Mouse (Mus musculus): ENCODE measurements around the gene Tmem107. TPM values are rescaled to one million over a fixed set of nuclear protein-coding genes. Genes with fewer than 3 reads are reported as not detected.
A peak's percentile ranks its signal among the peaks of the same experiment; 100 is the strongest.
"Not testable (repeated sequence)": the region's sequence is repeated elsewhere in the genome, so short reads cannot be mapped to it uniquely, and the experiment has no call there.

The Tmem107 gene
- total and polyA plus RNA-seq, 2 experiments from 2014 or later, result 28.6 to 135 TPM

DNA sequence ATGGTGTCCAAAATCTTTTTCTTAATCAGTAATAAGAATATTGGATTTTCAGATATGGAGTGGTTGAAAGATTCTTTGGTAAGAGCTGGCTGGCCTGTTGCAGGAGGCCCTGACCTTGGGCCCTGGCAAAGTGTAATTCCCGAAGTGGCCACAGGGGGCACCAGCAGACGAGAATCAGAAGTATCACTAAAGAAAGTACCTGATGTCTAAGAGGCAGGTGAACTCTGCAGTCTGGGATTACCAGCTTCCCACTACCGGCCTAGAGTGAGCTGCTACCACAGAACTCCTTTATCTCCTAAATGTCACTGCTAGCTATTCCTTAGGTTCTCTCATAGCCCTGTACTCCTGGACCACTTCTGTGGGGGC is 21.8 kb downstream of the Tmem107 start:
- Histone ChIP-seq H3K4me1 (ENCODE audit: insufficient read depth, low read length) (peaks cover 22% of the 10 kb centered on the region), H3K4me2 (ENCODE audit: low read depth, low read length) (no peak overlapping the region), H3K36me3 (ENCODE audit: insufficient read depth, low read length) (peaks cover 6% of the 10 kb centered on the region; the same call in 1 of the 2 replicates), H3K4me3 (ENCODE audit: low read length) (no peak overlapping the region), H3K27ac (peak overlapping the region; percentile 21; the same call in 1 of the 2 replicates), H3K9ac (replicated peaks; ENCODE audit: low read length) (no peak overlapping the region), H3K27me3 (ENCODE audit: insufficient read depth, low read length) (no peaks in the 10 kb centered on the region), H3K9me3 (ENCODE audit: low read length) (no peaks in the 10 kb centered on the region)
- peak; percentile 87 for TF ChIP-seq CTCF (IDR thresholded peaks at IDR 0.05; ENCODE audit: low read depth)
- DNase-seq (ENCODE audit: low spot score), result peak; percentile 79
- WGBS, result 6% methylated on average over 3 of the region's 3 CpGs
- ATAC-seq, result no peak

DNA sequence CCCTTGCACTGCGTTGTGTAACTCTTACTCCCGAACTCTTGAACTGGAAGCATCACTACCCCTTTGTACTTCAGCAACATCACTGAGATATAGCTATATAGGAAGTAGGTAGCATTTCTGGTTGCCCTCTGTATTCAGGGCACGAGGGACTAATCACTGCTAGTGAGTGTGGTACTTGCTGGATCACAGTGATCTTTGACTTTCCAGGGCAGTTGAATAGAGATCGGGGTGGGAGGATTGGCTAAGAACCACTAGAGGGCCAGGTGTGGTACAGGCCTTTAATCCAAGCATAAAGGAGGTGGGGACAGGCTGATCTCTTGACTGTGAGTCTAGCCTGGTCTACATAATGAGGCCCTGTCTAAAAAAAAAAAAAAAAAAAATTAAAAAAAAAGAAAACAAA is 22.3 kb downstream of the Tmem107 start:
- peak; percentile 11; the same call in 1 of the 2 replicates for TF ChIP-seq CTCF (IDR thresholded peaks at IDR 0.05; ENCODE audit: low read depth)
- H3K36me3 ChIP-seq (ENCODE audit: insufficient read depth, low read length), result peaks cover 6% of the 10 kb centered on the region; the same call in 1 of the 2 replicates
- no peak overlapping the region for H3K4me3 ChIP-seq (ENCODE audit: low read length)
- H3K9ac ChIP-seq (replicated peaks; ENCODE audit: low read length), result no peak overlapping the region
- no peak for ATAC-seq
- peak overlapping the region; percentile 21; the same call in 1 of the 2 replicates for H3K27ac ChIP-seq
- DNase-seq (ENCODE audit: low spot score), result no peak
- no peaks in the 10 kb centered on the region for H3K27me3 ChIP-seq (ENCODE audit: insufficient read depth, low read length)
- H3K9me3 ChIP-seq (ENCODE audit: low read length), result no peaks in the 10 kb centered on the region
- no peak overlapping the region for H3K4me2 ChIP-seq (ENCODE audit: low read depth, low read length)
- H3K4me1 ChIP-seq (ENCODE audit: insufficient read depth, low read length), result peaks cover 28% of the 10 kb centered on the region
- WGBS, result 90% methylated on average over 4 of the region's 4 CpGs

DNA sequence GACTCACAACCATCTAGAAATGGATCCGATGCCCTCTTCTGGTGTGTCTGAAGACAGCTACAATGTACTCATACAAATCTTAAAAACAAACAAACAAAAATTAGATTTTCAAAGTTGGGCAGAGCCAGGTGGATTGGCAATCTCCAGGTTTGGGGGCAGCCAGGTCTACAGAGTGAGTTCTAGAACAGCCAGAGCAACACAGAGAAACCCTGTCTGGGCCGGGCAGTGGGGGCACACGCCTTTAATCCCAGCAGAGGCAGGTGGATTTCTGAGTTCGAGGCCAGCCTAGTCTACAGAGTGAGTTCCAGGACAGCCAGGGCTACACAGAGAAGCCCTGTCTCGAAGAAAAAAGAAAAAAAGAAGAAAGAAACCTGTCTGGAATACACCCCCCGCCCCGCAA is 23.2 kb downstream of the Tmem107 start:
- not testable (repeated sequence) for H3K9ac ChIP-seq (replicated peaks; ENCODE audit: low read length); ATAC-seq; H3K9me3 ChIP-seq (ENCODE audit: low read length); H3K36me3 ChIP-seq (ENCODE audit: insufficient read depth, low read length); DNase-seq (ENCODE audit: low spot score); H3K4me3 ChIP-seq (ENCODE audit: low read length); H3K27me3 ChIP-seq (ENCODE audit: insufficient read depth, low read length); H3K4me2 ChIP-seq (ENCODE audit: low read depth, low read length)
- WGBS, result 90% methylated on average over 7 of the region's 7 CpGs
- H3K27ac ChIP-seq, result peak overlapping the region; percentile 92; the same call in 1 of the 2 replicates
- peaks cover 35% of the 10 kb centered on the region for H3K4me1 ChIP-seq (ENCODE audit: insufficient read depth, low read length)

DNA sequence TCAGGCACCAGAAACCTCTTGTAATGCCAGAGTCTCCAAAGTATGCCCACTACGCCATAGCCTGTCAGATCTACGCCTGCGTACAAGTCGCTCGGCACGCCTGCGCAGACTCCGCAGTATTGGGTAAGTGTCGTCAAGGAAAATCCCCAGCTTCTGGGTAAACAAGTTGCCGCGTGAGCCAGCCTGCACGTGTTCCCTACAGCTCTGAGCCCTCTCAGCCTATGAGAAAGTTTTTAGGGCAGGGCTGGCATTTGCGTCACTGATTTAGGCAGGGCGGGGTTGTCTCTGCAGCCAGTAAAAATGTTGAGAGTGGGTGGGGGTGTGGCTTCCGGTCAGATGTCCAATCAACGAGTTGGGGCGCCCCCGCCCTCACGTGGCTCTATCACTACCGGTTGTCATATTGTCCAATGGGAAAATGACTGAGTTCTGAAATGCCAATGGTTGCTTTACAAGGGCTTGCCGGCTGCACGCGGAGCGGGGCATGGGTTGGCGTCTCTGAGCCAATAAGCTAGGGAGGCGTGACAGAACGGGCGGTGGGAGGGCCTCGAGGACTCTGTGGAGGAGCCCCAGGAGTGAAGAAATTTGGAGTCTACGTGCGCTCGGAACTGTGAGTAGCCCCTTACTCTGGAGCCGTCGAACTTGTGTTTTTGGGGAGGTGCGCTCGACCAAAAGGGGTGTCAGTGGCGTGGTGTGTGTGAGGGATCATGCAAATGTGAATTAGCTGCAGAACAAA is 24.3 kb downstream of the Tmem107 start, which contains the start of gene Per1:
TSS of gene Per1 (plus strand) at position 521 of the 733 bp plus-strand sequence.
- H3K27ac ChIP-seq, result peak within 1 kb of the TSS; percentile 96
- H3K9ac ChIP-seq (replicated peaks; ENCODE audit: low read length), result peak within 1 kb of the TSS; percentile 74
- peak within 1 kb of the TSS; percentile 56 for H3K4me3 ChIP-seq (ENCODE audit: low read length)
- peak; percentile 100 for DNase-seq (ENCODE audit: low spot score)
- H3K27me3 ChIP-seq (ENCODE audit: insufficient read depth, low read length), result no peaks in the 10 kb centered on the region
- H3K9me3 ChIP-seq (ENCODE audit: low read length), result no peaks in the 10 kb centered on the region
- under 1% methylated on average over 37 of the region's 37 CpGs for WGBS
- H3K4me1 ChIP-seq (ENCODE audit: insufficient read depth, low read length), result peaks cover 31% of the 10 kb centered on the region
- peaks cover 5% of the 10 kb centered on the region; the same call in 1 of the 2 replicates for H3K36me3 ChIP-seq (ENCODE audit: insufficient read depth, low read length)
- peak; percentile 95 for ATAC-seq
- TF ChIP-seq CTCF (IDR thresholded peaks at IDR 0.05; ENCODE audit: low read depth), result no peak
- peak within 1 kb of the TSS; percentile 98 for H3K4me2 ChIP-seq (ENCODE audit: low read depth, low read length)

DNA sequence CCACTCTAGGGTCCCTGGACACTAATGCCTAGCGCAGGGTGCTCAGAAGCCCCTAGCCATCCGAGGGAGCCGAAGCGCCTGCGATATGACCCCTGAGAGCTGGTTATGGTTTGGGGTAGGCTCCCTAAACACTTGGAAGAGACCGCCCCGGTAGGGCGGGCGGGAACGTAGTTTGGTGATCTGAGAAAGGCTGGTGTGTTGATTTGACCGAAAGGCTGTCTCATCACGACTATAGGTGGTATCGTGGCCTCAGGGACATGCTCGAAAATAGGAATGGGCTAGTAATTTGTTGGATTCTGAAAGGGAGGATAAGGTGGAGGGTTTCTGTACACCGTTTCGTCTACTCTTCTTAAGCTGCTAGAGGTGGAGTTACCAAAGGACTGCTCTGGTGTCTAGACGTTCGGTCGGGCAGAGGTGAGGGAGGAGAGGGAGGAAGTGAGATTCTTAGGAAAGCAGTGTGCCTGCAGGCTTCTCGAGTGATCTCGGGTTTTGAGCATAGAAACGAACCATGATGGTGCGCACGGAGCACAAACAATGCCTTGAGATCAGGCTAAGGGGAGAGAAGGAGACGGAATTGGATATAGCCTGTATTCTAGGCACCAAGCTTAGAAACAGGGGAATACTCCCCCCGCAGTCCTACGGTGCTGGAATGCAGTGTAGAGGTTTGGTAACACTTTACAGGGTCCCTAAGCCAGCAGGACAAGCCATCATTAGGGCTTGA is 25.1 kb downstream of the Tmem107 start:
- H3K4me2 ChIP-seq (ENCODE audit: low read depth, low read length), result peak overlapping the region; percentile 98
- H3K9ac ChIP-seq (replicated peaks; ENCODE audit: low read length), result peak overlapping the region; percentile 74
- H3K4me1 ChIP-seq (ENCODE audit: insufficient read depth, low read length), result peaks cover 32% of the 10 kb centered on the region
- WGBS, result 2% methylated on average over 27 of the region's 27 CpGs
- TF ChIP-seq CTCF (IDR thresholded peaks at IDR 0.05; ENCODE audit: low read depth), result no peak
- H3K27ac ChIP-seq, result peak overlapping the region; percentile 96
- ATAC-seq, result no peak
- no peak for DNase-seq (ENCODE audit: low spot score)
- H3K4me3 ChIP-seq (ENCODE audit: low read length), result peak overlapping the region; percentile 56
- peaks cover 3% of the 10 kb centered on the region; the same call in 1 of the 2 replicates for H3K36me3 ChIP-seq (ENCODE audit: insufficient read depth, low read length)
- no peaks in the 10 kb centered on the region for H3K27me3 ChIP-seq (ENCODE audit: insufficient read depth, low read length)
- no peaks in the 10 kb centered on the region for H3K9me3 ChIP-seq (ENCODE audit: low read length)

DNA sequence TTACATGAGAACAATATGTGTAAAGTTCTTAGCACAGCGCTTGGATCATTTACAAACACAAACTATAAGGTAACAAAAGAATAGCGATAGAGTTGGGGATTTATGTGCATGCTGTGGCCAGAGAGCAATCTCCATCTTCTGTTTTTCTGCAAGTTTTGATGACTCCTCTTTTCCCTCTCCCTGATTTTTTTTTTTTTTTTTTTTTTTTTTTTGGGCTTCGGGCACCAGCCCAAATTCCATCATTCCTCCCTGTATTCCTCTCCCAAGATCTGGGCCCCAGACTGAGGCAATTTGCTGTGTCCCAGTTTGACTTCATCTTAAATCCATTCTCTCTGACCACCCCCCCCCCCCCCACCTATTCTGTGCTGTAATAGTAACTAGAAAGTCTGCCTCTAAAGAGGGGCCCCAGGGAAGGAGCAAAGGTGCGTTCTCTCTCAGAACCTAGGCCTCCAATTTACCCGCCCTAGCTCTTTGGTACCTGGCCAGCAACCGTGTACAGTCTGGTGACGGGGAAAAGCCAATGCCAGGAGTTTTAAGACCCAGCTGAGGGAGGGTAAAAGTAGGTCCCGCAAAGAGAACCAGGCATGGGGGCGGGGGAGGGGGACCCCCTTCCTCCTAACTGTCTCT is 25.9 kb downstream of the Tmem107 start:
- peak overlapping the region; percentile 56 for H3K4me3 ChIP-seq (ENCODE audit: low read length)
- peak overlapping the region; percentile 98 for H3K4me2 ChIP-seq (ENCODE audit: low read depth, low read length)
- ATAC-seq (no peak), DNase-seq (ENCODE audit: low spot score) (no peak)
- 8% methylated on average over 8 of the region's 9 CpGs for WGBS
- peaks cover 32% of the 10 kb centered on the region for H3K4me1 ChIP-seq (ENCODE audit: insufficient read depth, low read length)
- H3K27ac ChIP-seq, result peak overlapping the region; percentile 96
- peaks cover 10% of the 10 kb centered on the region; the same call in 1 of the 2 replicates for H3K36me3 ChIP-seq (ENCODE audit: insufficient read depth, low read length)
- peak overlapping the region; percentile 74 for H3K9ac ChIP-seq (replicated peaks; ENCODE audit: low read length)
- no peak for TF ChIP-seq CTCF (IDR thresholded peaks at IDR 0.05; ENCODE audit: low read depth)
- H3K9me3 ChIP-seq (ENCODE audit: low read length), result no peaks in the 10 kb centered on the region
- no peaks in the 10 kb centered on the region for H3K27me3 ChIP-seq (ENCODE audit: insufficient read depth, low read length)
